Mouse (Mus musculus) megakaryocyte, embryonic 14.5 days (primary cell): ENCODE measurements around the gene Fam160a1. TPM values are rescaled to one million over a fixed set of nuclear protein-coding genes. Genes with fewer than 3 reads are reported as not detected.

ENCODE experiments used
- H3K27me3 ChIP-seq: replicated peaks from 2 replicates; pipeline ENCODE3; 2012; ENCODE audit warnings: inconsistent platforms
- H3K36me3 ChIP-seq: replicated peaks from 2 replicates; pipeline ENCODE3; 2012; ENCODE audit warnings: low read length, inconsistent platforms, mixed read lengths
- H3K4me1 ChIP-seq: 2 replicates; pipeline ENCODE4 v1.6.1; 2012; ENCODE audit warnings: inconsistent platforms
- H3K4me3 ChIP-seq: replicated peaks from 2 replicates; pipeline ENCODE3; 2012; ENCODE audit warnings: moderate library complexity, mild to moderate bottlenecking, inconsistent platforms
- H3K9me3 ChIP-seq: 2 replicates; pipeline ENCODE4 v1.6.1; 2012; ENCODE audit warnings: inconsistent platforms
- FLI1 ChIP-seq: IDR thresholded peaks from 2 replicates; pipeline ENCODE4 v1.6.1; 2012; ENCODE audit warnings: low read length, inconsistent platforms, mixed read lengths
- GATA1 ChIP-seq: IDR thresholded peaks from 3 replicates; pipeline ENCODE4 v1.6.1; 2012; ENCODE audit warnings: mixed read lengths, low read length, inconsistent platforms, borderline replicate concordance
- polyA plus RNA-seq: library from polyadenylated mRNA; stranded (reverse); fragments of >175 nt; gene quantifications from 2 replicates; pipeline ENCODE4 v1.2.3, GENCODE M21; 2012; ENCODE audit warnings: low replicate concordance; ENCODE audit not compliant: insufficient read depth

Fam160a1 gene
- polyA plus RNA-seq, 1 experiment, result 0.12 TPM

DNA sequence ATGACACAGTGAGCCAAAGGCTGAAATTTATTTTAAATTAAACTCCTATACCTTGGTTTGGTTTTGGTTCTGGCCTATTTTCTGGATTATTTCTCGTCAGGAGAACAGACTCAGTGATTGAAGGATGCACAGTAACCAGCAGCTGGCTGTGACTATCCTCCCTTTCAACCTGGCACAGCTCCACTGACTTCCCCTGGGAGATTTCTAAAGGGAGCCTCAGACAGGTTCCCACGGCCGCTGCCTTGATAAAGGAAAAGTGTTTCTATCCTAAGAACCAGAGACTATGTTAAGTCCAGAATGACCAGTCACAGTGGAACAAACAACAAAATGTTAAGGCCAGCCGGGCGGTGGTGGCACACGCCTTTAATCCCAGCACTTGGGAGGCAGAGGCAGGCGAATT lies 36.2 kb downstream of the Fam160a1 start:
- Histone ChIP-seq H3K9me3 (no peaks in the 10 kb centered on the region), H3K27me3 (peaks cover 34% of the 10 kb centered on the region), H3K36me3 (no peaks in the 10 kb centered on the region), H3K4me1 (no peaks in the 10 kb centered on the region), H3K4me3 (no peak overlapping the region)
- TF ChIP-seq FLI1 (no peak), GATA1 (no peak)

DNA sequence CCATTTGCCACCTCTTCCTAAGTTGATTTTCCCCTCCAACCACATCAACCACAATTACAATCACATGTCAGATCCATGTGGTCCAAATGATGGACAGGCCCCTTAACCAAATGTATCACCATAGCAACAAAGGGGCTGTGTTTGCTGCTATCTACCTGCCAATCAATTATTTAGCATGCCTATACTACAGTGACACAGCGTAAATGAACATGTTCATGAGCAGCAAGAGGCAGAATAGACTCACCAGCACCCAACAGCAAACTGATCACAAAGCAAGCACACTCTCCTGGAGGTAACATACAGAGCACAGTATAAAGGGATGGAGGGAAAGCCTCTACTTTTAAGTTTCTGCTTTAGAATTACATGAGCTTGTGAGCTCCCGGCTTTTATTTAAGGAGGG lies 36.8 kb downstream of the Fam160a1 start:
- no peaks in the 10 kb centered on the region for H3K4me1 ChIP-seq
- H3K36me3 ChIP-seq, result no peaks in the 10 kb centered on the region
- no peak overlapping the region for H3K4me3 ChIP-seq
- TF ChIP-seq FLI1 (no peak), GATA1 (no peak)
- H3K9me3 ChIP-seq, result no peaks in the 10 kb centered on the region
- peaks cover 33% of the 10 kb centered on the region for H3K27me3 ChIP-seq

DNA sequence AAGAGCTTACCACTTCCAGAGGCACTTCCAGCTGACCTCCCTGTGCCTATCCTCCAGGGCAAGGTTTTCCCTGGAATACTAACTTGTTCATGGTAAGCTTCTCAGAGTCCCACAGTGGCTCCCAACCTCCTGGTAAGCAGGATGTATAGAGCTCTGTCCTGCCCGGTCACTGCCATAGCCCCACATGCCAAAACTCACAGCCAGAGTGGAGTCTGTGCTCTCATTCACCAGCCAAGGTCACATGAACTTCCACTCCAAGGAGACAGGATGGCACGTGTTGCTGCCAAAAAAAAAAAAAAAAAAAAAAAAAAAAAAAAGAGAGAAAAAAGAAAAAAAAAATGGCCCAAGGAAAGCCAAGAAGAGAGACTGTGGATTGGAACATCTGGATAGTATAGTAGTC lies 39.2 kb downstream of the Fam160a1 start:
- Histone ChIP-seq H3K4me3 (no peak overlapping the region), H3K36me3 (no peaks in the 10 kb centered on the region)

GRCm38 (mm10) chr3:85777356-85777755 lies 39.7 kb downstream of the Fam160a1 start:
- H3K36me3 ChIP-seq, result no peaks in the 10 kb centered on the region
- H3K4me1 ChIP-seq, result no peaks in the 10 kb centered on the region
- no peak overlapping the region for H3K4me3 ChIP-seq
- TF ChIP-seq GATA1 (no peak), FLI1 (no peak)
- H3K27me3 ChIP-seq, result peaks cover 47% of the 10 kb centered on the region
- H3K9me3 ChIP-seq, result no peaks in the 10 kb centered on the region

More for the DNA sequence above, 39.2 kb downstream of the Fam160a1 start:
- TF ChIP-seq GATA1 (no peak), FLI1 (no peak)
- H3K9me3 ChIP-seq, result no peaks in the 10 kb centered on the region
- no peaks in the 10 kb centered on the region for H3K4me1 ChIP-seq
- peaks cover 47% of the 10 kb centered on the region for H3K27me3 ChIP-seq

GRCm38 (mm10) chr3:85776707-85777106 lies 40.4 kb downstream of the Fam160a1 start:
- Histone ChIP-seq H3K27me3 (peaks cover 46% of the 10 kb centered on the region), H3K4me3 (no peak overlapping the region), H3K4me1 (no peaks in the 10 kb centered on the region), H3K36me3 (no peaks in the 10 kb centered on the region), H3K9me3 (no peaks in the 10 kb centered on the region)
- TF ChIP-seq FLI1 (no peak), GATA1 (no peak)

GRCm38 (mm10) chr3:85776126-85776525 lies 41.0 kb downstream of the Fam160a1 start:
- H3K9me3 ChIP-seq, result no peaks in the 10 kb centered on the region
- TF ChIP-seq FLI1 (no peak), GATA1 (no peak)
- no peak overlapping the region for H3K4me3 ChIP-seq
- H3K27me3 ChIP-seq, result peaks cover 47% of the 10 kb centered on the region
- no peaks in the 10 kb centered on the region for H3K36me3 ChIP-seq
- H3K4me1 ChIP-seq, result no peaks in the 10 kb centered on the region

- TF ChIP-seq FLI1 (no peak), GATA1 (no peak)
- Histone ChIP-seq H3K9me3 (no peaks in the 10 kb centered on the region), H3K36me3 (no peaks in the 10 kb centered on the region), H3K4me3 (no peak overlapping the region), H3K4me1 (no peaks in the 10 kb centered on the region), H3K27me3 (peaks cover 45% of the 10 kb centered on the region)
These were observed 43.2 kb downstream of the Fam160a1 start for GRCm38 (mm10) chr3:85773886-85774285.

DNA sequence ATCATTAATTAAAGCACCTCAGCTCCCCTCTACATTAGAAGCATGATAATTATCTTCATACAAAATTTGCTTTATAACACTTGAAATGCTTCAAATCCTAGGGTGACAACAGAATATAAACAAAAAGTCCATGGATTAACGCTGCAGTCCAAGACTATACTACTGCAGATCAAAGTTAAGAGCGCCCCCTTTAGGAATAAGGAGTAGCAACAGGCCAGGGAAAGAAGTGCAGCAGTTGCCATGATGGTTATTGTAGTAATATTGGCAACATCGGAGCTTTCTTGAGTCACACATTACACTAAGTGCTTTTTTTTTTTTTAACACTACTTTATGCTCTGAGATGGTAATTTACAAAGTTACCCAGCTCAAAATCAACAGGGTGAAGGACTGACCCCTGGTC lies 43.7 kb downstream of the Fam160a1 start:
- Histone ChIP-seq H3K4me3 (no peak overlapping the region), H3K27me3 (peaks cover 45% of the 10 kb centered on the region), H3K9me3 (peaks cover 4% of the 10 kb centered on the region), H3K4me1 (no peaks in the 10 kb centered on the region), H3K36me3 (no peaks in the 10 kb centered on the region)
- TF ChIP-seq GATA1, result no peak
- TF ChIP-seq FLI1, result no peak

DNA sequence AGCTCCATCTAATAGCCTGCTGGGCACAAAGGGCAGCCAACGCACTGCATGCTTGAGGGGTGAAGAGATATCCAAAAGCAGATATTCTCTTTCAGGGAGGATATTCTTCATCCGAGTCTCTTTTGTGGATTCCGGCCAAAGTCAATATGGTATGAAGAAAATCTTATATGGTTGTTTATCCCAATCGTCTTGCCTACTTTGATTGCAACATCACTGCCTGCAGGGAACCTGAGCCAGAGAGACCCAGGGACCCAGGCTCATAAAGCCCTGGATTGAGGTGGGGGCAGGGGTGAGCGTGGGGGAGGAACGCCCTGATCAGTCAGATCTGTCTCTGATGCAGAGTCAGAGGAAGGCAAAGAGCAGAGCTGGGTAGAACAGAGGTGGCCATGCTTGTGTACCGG lies 52.2 kb downstream of the Fam160a1 start:
- Histone ChIP-seq H3K36me3 (no peaks in the 10 kb centered on the region), H3K4me3 (no peak overlapping the region), H3K27me3 (peaks cover 25% of the 10 kb centered on the region)

DNA sequence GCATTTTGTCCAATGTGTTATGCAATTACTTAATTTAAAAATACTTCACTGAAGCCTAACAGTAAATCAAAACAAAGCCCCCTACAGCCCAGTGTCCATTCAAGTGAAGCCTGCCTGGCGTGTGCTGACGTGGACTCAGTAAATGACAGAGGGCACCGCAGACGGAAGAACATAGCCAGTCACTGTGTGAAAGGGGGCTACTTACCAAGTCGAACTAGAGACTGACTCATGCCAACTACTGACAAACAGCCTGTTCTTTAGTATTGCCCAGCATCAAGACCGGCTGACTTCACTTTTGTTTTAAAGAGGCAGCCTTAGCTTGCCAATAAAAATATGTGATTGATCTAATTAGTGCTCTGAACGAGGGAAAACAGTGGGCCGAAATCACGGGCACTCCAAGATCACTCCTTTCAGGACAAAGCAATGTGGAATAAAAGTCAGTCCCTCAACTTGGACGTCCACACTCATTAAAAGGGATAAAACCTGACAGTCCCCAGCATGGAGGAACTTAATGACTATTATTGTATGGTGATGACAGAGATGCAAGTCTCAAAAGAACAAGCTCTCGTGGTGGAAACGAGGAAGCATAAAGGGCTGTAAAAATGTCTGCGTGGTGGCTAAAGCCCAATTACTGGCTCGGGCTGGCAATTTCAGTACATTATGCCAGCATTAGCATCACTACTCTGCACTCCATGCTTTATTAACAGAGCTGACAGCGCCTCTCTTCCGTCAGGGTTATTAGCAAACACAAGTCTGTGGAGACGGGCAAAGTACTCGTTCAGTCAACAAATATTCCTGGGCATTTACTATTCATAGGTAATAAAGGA lies 52.9 kb downstream of the Fam160a1 start:
- H3K4me3 ChIP-seq, result no peak overlapping the region
- TF ChIP-seq FLI1, result no peak
- no peak for TF ChIP-seq GATA1
- peaks cover 5% of the 10 kb centered on the region for H3K9me3 ChIP-seq
- H3K27me3 ChIP-seq, result peaks cover 25% of the 10 kb centered on the region
- H3K36me3 ChIP-seq, result no peaks in the 10 kb centered on the region
- no peaks in the 10 kb centered on the region for H3K4me1 ChIP-seq

More for the DNA sequence above, 52.2 kb downstream of the Fam160a1 start:
- peaks cover 5% of the 10 kb centered on the region for H3K9me3 ChIP-seq
- TF ChIP-seq GATA1, result no peak
- TF ChIP-seq FLI1, result no peak
- no peaks in the 10 kb centered on the region for H3K4me1 ChIP-seq

- no peaks in the 10 kb centered on the region for H3K36me3 ChIP-seq
- H3K4me1 ChIP-seq, result no peaks in the 10 kb centered on the region
- no peaks in the 10 kb centered on the region for H3K9me3 ChIP-seq
- TF ChIP-seq GATA1, result no peak
- no peak for TF ChIP-seq FLI1
- H3K27me3 ChIP-seq, result peaks cover 24% of the 10 kb centered on the region
- H3K4me3 ChIP-seq, result no peak overlapping the region
These were observed 59.1 kb downstream of the Fam160a1 start for GRCm38 (mm10) chr3:85757944-85758343.
